Mouse (Mus musculus) cerebellum, postnatal 25 days (tissue): ENCODE results near the gene L3mbtl3.

ENCODE experiments used
- DNase-seq, 2 experiments: peaks; one replicate each; pipeline ENCODE4 v3.0.0; 2021; ENCODE audit warnings: mixed read lengths in 2 of 2

Gene L3mbtl3

DNA sequence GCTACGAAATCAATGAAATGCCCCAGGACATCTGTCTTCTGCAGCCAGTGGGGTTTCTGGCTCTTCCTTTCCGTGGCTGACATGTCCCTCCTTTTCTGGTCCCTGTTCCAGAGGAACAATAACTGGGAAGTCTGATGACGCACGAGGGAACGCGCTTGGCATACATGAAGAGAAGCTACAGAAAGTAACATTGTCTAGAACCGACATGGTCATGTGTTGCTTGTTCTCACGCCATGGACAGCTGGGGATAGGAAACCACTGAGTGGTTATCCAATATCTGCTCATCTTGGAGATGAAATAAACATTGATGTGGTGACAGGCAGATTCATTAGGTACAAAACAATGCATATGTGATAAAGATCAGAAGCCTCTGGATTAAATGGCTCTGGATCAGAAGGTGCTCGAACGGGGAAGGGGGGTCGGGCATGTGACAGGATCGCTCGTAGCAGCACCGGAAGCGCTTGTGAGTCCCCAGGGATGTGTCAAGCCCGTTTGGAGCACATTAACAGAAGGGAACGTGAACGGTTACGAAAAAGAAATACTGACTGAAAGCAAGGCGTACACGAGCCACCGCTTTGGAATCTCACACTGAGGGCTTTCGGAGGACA lies 37.8 kb downstream of the L3mbtl3 start:
- DNase-seq: no peak

DNA sequence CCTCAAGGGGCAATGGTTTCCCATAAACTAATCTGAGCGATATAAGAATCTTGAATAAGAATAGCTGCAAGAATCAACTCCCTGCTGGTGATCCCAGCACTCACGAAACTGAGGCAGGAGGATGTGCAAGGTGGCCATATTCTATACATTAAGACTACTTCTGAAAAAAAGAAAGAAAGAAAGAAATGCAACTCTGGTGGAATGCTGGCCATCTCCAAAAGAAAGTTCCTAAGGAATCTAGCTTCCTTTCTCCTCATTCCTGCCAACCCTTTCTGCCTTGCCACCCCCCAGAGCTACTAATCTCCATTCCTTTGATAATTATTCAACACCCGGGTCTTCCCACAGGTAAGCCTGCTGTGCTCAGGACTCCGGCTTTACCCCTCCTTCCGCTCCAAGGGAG lies 41.8 kb downstream of the L3mbtl3 start:
- DNase-seq: no peak

DNA sequence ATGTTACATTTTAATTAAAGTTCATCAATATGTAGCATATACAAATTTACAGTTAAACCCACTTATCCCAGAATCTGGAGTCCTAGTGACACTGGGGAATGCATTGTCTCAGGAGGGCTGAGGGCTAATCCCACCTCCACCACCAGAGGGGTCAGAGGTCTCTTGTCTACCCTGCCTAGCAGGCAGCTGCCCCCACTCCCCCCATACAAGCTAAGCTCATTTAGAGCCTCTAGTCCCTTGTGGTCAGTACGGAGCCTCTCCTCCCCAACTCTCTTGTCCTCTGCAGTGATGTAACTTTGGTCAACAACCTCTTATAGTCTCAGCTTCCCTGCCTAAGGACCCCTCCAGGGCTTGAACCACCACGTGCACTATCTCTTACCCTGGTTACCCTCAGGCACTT lies 43.0 kb downstream of the L3mbtl3 start:
- DNase-seq: no peak

DNA sequence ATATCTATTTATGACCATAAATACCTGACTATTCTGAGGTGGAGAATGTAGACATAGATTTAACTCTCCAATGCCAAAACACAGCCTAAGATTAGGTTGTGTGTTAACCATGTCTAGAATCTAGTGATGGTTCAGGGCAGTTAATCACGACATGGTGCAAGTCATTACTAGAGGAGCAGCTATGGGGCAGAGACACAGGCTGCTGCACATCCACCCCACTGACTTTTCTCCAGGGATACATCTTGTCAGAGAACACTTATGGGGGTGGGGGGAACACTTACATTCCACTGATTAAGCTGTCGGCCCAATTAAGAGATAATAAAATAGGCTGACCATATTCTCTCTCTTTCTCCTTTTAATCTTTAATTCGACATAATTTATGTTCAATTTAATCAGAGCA lies 46.9 kb downstream of the L3mbtl3 start:
- no peak for DNase-seq

DNA sequence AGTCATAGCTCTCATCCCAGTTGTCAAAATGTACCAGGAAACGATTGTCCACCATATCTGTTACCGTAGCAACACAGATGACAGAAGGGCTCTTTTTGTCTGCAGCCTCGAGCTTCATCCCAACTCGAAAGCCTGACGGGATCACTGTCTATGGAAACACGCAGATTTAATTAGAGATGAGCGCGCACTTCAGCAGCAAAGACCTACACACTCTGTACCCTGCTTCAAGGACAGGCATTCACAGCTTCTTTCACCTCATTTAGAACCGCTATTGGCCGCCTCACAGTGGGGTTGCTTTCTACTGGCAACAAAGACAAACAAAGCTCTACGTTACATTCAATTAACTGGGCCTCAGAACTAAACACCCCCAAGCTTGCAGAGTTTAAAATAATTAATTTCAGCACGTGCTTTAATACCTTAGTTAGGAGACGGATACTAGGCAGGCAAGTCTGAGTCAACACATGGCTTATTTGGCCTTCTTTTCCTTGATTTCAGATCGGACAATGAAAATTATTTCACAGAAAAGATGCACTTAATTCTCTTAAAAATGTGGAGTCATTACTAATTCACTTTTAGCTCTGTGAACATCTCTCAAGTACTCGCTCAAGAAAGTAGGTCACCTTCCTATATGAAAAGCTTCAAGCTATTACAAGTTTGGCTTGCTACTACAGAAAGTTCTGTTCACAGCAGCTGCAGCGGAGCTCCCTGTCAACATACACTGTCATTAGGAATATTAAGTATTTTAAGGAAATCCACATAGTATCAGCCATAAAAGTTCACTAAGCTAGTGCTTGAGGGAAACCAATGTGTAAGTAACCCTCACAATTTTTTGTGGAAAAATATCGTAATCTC lies 47.9 kb downstream of the L3mbtl3 start:
- DNase-seq: no peak

DNA sequence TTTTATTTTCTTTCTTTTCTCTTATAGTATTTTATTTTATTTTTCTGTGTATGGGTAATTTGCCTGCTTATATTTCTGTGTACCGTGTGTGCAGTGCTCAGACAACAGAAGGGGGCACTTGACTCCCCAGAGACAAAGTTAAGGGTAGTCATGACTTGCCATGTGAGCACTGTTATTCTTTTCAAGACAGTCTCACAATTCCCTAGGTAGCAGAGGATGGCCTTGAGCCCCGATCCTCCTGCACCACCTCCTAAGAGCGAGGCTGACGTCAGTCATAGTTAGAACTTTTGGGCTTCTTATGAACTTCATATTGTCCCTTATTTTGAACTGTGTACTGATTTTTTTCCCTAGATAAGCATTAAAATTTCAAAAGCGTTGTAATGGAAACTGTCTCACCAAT lies 48.5 kb downstream of the L3mbtl3 start:
- DNase-seq: no peak

DNA sequence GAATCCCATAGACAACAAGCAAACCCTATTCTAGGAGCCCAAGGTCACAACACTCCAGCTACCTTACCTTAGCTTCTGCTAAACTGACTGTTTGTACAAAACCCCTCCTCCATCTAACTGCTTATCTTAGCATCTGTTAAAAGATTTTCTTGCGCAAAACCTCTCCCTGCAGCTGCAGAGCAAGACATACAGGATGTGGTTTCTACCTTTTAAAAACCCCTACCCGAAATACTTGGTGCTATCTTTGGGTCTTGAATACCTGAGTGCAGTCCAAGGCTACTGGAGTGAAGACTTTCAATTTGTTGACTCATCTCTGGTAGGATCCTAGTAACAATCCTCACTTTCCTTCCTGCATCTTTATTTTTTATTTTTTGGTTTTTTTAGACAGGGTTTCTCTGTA lies 50.5 kb downstream of the L3mbtl3 start:
- no peak for DNase-seq

DNA sequence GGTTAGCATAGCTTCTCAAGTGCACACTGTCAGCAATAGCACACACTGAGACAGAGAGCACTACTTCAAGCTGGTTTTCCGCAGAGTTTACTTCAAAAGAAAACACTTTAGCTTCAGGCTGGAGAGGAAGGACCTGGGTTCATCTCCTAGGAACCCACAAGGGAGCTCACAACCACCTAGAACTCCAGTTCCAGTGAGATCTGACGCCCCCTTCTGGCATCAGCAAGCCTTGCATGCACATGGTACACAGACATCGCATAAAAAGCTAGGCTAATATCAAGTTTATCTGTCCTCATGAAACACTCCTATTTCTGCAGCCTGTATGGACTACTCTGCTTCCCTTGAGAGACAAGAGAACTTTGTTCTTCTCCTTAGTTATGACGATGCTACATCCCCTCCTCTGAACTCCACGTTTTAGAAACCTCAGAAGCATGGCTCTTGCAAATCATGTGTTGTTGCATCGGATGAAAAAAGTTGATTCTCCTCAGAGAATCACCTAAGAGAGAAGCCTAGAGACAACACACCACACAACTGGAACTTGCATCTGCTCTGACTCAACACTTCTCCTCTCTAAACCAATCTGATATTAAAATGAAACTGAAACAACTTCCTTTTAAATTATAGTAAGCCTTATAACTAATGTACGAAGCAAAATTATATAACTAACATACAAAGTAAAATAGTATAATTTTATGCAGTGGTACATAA lies 53.3 kb downstream of the L3mbtl3 start:
- DNase-seq: no peak

DNA sequence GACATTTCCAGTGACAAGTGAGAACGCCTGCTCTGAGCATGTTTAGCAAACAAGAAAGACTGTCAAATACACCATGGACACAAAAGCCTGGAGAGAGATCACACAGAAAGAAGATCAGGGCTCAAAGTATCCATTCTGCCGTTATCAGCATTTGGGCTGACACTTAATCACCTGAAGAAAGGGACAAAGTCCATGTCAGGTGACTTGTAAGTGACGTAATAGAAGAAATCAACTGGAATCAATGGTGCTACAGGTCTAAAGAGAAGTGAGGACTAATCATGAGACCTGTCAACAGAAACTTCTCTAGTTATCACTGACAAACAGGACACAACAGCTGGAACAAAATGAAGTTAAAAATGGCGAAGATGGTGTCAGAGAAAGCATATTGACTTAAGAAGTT lies 55.1 kb downstream of the L3mbtl3 start:
- no peak for DNase-seq

DNA sequence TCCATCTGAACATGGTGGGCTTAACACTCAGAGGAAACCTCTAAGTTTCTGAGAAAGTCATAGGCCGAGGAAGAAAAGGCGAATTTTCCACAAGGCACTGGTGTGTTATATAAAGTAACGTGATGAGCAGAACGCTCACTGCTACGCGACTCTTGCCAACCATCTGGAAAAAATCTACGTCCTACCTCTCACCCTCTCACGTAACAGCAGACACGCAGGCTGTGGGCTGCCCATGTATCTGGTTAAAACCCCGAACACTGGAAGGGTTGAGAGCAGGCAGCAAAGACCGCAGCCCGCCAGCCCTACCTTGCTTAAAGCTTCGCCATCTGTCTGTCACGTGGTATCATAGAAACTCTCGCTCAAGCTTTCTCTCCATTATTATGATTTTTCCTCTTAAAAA lies 61.4 kb downstream of the L3mbtl3 start:
- no peak for DNase-seq

DNA sequence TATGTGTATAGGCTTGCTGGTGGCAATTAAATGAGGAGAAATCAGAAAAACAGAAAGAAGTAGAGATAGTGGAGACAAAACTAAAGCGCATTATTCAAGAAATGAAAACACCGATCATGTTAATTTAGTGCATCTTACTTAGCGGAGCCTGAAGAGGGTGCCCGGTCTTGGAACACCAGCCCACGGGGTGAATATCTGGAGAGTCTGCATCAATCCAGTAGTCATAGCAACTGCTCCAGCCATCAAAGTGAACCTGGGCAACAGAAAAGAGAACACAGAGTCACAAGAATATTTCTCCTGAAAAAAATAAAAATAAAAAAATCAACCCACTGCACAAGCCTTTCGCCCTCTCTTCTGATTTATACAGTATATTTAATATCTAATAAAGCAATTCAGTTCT lies 72.3 kb downstream of the L3mbtl3 start:
- no peak for DNase-seq

DNA sequence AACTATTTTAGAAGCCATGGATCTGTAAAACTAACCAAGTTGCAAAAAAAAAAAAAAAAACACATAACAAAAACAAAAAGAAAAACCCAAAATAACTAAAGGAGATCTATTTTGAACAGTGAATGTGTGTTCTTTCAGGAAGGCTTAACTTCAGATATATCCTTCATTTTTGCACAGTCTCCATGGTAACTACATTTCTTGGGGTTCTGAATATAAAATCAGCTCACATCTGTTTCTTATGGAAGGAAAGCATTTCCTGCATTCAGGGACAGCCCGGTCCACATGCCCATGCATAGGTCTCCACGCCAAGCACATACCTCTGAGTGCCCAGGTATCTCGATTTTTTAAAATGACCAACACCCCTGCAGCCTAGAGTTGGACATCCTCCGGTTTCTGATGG lies 73.4 kb downstream of the L3mbtl3 start:
- no peak for DNase-seq

DNA sequence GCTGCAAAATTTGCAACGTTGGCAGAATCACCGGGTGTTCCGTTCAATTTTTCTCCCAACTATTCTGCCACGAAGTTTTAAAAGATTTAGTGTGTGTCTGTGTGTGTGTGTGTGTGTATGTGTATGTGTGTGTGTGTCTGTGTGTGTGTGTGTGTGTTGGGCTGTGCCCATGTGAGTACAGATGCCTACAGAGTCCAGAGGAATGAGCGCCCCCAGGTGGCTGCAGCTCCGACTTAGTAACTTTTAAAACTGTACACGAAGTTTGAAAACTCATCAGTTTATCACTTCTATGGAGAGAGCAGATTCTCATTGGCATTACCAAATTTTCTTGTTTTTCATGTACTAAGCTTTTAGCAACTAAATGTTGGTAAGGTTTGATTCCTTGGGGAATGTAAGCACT lies 78.1 kb downstream of the L3mbtl3 start:
- DNase-seq: no peak

DNA sequence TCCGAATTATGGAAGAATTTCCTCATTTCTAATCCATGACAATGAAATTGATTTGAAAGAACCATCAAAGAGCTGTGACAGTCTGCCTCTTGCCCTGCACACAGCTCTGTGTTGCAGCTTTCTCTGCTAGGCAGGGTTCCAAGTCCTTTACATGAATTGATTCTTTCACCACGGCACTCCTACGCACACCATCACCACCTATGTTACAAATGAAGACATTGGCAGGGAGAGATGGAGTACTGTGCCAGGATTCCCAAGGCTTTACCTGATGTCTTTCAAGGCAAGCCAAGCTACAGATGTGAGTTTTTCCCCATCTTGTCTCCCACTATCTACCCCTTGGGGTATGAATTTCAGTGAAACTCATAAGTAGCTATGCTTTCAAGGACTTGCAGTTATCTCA lies 78.6 kb downstream of the L3mbtl3 start:
- peak in 1 of 2 experiments; percentile 17 for DNase-seq

DNA sequence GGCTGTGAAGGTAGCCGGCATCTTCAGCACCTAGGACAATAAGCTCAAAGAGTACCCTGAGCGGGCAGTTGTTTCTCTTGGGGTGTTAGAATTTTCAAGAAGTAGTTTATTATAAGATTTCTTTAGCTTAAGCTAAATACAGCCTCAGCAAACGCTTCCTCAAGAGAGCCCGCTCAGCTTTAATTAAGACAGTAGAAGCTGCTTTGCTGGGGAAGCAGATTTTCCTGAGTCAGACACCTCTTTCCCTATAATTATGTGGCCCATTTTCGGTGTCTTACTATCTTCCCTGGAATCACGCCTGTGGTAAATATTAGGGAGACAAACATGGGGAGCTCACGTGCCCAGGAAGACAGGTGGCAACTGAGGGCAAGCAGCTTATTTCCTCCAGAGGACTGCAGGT lies 88.6 kb downstream of the L3mbtl3 start:
- no peak for DNase-seq

DNA sequence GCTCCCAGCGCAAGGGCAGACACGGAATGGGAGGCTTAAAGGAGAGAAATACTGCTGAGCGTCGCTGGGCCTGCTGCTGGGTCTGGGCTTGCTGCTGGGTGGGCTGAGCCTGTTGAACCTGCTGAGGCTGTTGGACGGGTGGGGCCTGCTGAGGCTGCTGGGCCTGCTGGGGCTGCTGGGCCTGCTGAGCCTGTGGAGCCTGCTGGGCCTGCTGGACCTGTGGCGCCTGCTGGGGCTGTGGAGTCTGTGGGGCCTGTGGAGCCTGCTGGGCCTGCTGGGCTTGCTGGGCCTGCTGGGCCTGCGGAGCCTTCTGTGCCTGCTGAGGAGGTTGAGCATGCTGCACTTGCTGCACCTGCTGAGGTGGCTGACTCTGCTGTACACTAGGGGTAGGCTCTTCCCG lies 95.8 kb downstream of the L3mbtl3 start:
- DNase-seq: peak; percentile 19 to 27

DNA sequence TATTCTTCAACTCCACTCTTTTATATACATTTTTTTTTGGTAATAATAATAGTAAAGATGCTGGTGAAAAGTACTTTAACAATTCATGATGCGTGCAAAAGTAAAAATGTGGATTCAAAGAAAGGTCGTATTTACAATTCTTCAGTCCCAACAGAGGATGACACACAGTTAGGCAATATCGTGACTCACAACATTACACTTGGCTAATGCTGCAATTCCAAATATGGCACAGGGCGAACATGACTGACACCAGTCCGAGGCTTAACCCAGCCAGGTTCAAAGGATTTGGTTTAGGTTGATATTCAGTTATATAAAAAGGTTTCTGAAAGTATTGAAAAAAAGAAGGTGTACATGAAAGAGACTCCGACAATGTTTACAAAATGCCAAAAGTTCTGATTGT lies 100.4 kb downstream of the L3mbtl3 start:
- no peak for DNase-seq

DNA sequence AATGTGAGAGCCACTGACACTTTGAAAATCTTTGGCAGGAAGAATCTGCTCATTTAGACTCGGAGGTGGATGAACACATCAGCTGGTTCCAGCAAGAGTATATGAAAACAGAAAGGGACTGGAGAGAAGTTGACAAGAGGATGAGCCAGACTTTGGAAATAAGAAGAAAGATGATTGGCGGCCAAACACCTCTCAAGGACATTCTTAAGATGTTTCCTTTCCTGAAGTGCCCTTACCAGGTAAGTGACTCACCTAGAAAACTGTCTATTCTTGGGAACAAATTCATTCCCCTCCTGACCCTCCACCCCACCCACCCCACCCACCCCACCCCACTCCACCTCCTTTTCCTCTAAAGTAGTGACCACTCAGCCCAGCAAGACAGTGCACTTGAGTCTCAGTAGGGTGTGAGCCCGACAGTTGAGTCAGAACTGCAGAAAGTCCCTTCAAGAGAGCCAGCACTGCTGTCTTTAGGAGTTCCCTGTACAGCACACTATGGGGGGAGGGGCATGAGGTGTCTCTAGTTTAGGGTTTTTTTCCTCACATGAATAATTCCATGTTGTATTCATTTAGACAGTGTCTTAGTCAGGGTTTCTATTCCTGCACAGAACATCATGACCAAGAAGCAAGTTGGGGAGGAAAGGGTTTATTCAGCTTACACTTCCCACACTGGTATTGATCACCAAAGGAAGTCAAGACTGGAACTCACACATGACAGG lies 111.9 kb downstream of the L3mbtl3 start:
- DNase-seq: no peak

DNA sequence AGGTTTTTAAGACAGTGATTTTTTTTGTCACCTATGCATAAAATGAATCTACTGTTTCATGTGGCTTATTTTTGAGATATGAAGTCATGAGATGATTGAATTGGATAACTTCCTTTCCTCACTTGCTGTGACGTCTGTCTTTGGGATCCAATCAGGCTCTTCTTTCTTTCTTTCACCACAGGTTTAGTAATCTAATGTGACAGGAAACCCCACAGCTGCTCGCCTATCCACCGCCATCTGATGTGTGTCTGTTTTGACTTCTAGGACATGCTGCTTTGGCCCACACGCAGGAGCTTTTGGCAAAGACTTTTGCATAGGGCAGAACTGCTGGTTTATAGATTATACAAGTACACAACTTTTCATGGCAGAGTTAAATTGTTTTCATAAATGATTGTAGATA lies 115.9 kb downstream of the L3mbtl3 start:
- no peak for DNase-seq

DNA sequence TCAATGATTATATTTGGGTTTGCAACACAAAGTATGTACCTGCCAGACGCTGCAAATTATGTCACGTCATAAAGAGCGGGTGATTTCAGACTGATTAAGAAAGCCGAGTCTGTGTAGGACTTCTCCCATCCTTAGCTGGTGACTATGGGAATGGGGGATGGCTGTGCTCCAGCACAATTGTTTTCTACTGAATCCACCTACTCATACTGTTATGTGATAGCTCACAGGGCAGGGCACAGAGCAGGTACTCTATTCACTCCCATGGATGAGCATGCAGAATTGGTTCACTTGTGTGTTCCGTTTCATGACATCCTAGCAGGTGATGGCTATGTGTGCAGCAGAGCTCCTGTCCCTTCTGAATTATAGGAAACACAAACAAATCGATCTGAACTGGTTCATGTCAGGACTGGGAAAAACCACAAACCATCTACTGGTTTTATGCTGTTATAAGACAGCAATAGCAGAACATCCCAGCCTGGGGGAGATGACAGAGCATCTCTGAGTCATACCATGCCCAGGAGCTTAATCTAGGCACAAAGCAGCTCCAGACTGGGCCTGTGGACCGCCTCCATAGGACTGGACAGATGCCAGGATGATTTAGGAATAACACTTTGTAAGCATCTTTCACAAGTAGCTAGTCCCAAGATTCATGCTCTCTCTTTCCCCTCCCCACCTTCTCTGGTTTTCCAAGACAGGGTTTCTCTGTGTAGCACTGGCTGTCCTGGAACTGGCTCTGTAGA lies 126.2 kb downstream of the L3mbtl3 start:
- DNase-seq: no peak

DNA sequence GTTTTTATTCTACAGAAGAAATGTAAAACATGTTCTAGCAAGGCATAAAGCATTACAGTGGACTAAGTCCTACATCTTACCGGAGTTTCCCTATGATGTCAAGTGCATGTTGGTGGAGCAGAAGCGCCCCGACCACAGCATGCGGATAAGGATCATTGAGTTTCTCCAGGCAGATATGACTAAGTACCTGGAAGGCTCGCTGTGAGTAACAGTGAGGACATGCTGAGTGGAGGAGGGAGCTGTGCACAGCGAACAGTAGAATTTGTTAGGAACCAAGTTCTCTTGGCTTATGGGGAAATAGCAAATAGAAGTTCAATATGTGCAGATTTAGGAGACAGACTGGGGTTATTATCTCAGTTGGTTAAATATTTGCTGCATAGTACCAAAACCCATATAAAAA lies 131.3 kb downstream of the L3mbtl3 start:
- DNase-seq: no peak

DNA sequence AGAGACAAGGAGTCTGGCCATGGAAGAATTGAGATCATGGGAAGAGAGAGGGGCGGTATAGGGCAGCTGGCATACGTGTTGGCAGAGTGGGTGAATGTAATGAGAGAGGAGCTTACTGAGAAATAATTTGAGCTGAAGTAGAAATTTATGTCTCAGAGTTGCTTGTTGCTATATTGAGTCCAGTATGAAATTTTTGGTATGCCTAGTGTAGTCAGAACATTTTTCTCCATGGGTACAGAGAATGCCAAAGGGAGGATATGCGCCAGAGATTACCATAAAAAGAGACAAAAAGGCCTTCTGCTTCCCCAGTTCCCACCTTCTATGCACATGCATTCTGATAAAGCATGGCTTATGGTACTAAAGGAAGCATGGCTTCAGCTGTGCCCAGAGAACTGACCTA lies 132.6 kb downstream of the L3mbtl3 start:
- DNase-seq: no peak

DNA sequence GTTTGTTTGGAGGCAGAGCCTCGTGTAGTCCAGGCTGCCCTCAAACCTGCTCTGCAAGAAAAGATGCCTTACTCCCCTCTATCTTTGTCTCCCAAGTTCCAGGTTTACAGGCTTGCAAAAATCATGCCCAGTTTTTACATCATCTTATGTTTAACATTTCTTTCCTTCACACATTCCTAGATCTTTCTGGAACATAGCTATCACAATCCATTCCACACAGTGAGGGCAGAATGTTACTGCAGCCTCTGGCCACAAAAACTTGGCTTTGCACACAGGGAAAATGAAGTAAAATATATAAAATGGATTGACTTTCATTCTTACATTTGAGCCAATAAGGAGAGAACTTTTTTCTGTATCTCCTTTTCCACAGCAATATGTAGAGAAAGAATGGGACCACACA lies 136.7 kb downstream of the L3mbtl3 start:
- DNase-seq: no peak
